Comparison of ENCODE assay signal across 26 mouse cellular contexts in genomic region chr13:88459474-88460173, GRCm38 (mm10).
DNase-seq lines count a peak whose midpoint lies in the region; ATAC-seq and TF ChIP-seq lines count a peak whose summit lies in the region.
"Had no signal": no experiment of that assay in that cellular context is flagged by ENCODE, and none has a peak within 500 bp of the region (broad histone marks: within the 10 kb centered on the region; RNA-seq: fewer than 3 reads in every experiment).

No protein-coding gene starts in this region.

- no peaks in the 10 kb centered on the region for H3K79me2 ChIP-seq in liver, adult 2 months (ENCODE audit: control insufficient read depth, insufficient read depth, low read length)
- no peaks in the 10 kb centered on the region for H3K79me2 ChIP-seq in MEL (ENCODE audit: control insufficient read depth, insufficient read depth, low read length, poor library complexity)

- no peak overlapping the region for H3K4me3 ChIP-seq in liver, adult 2 months (ENCODE audit: insufficient read depth, low read depth, low read length)
- no peak overlapping the region for H3K4me3 ChIP-seq in liver, embryonic 12.5 days
- no peak overlapping the region for H3K4me3 ChIP-seq in MEL (ENCODE audit: control insufficient read depth in 1 of 2, insufficient read depth in 1 of 2, low read depth in 2 of 2, low read length in 2 of 2)
- no peak overlapping the region for H3K4me3 ChIP-seq in midbrain, embryonic 10.5 days
- H3K4me3 ChIP-seq: embryonic facial prominence, embryonic 12.5 days; forebrain, embryonic 13.5 days; heart, adult 2 months; hindbrain, embryonic 13.5 days; limb, embryonic 13.5 days; lung, embryonic 15.5 days; megakaryocyte, embryonic 14.5 days; midbrain, embryonic 15.5 days; myocyte; neural tube, embryonic 13.5 days; stomach, embryonic 15.5 days had no signal

- TF ChIP-seq RAD21 in MEL (IDR thresholded peaks at IDR 0.05; ENCODE audit: low read depth, low read length), result no peak

- no peaks in the 10 kb centered on the region for H3K27me3 ChIP-seq in liver, adult 2 months (ENCODE audit: control insufficient read depth, insufficient read depth, low read length)
- H3K27me3 ChIP-seq in liver, embryonic 12.5 days (replicated peaks), result no peaks in the 10 kb centered on the region
- no peaks in the 10 kb centered on the region for H3K27me3 ChIP-seq in MEL (ENCODE audit: control insufficient read depth in 1 of 2, insufficient read depth in 2 of 2, low read length in 2 of 2)
- no peaks in the 10 kb centered on the region for H3K27me3 ChIP-seq in midbrain, embryonic 10.5 days (ENCODE audit: low read depth, poor library complexity, severe bottlenecking)
- H3K27me3 ChIP-seq: embryonic facial prominence, embryonic 12.5 days; forebrain, embryonic 13.5 days; hindbrain, embryonic 13.5 days; limb, embryonic 13.5 days; lung, embryonic 15.5 days; megakaryocyte, embryonic 14.5 days; midbrain, embryonic 15.5 days; neural tube, embryonic 13.5 days; stomach, embryonic 15.5 days had no signal

- no peak for TF ChIP-seq CTCF in liver, adult 2 months (IDR thresholded peaks at IDR 0.05; ENCODE audit: low read depth, low read length)
- no peak for TF ChIP-seq CTCF in MEL (IDR thresholded peaks at IDR 0.05 in 2 of 3, conservative IDR thresholded peaks at IDR 0.05 in 1 of 3; ENCODE audit: control insufficient read depth in 1 of 3, insufficient read depth in 1 of 3, low read depth in 2 of 3, low read length in 3 of 3, poor library complexity in 1 of 3, severe bottlenecking in 1 of 3)

- no peak for TF ChIP-seq POLR2A in liver, adult 2 months (IDR thresholded peaks at IDR 0.05; ENCODE audit: extremely low read depth, insufficient read depth, low read length)
- no peak for TF ChIP-seq POLR2A in MEL (IDR thresholded peaks at IDR 0.05; ENCODE audit: control insufficient read depth in 1 of 2, insufficient read depth in 1 of 2, low read depth in 1 of 2, low read length in 2 of 2, poor library complexity in 1 of 2)

- H3K27ac ChIP-seq in liver, adult 2 months (replicated peaks; ENCODE audit: insufficient read depth, low read depth, low read length), result no peak overlapping the region
- H3K27ac ChIP-seq in liver, embryonic 12.5 days, result no peak overlapping the region
- no peak overlapping the region for H3K27ac ChIP-seq in MEL (ENCODE audit: control insufficient read depth, low read depth, low read length)
- no peak overlapping the region for H3K27ac ChIP-seq in midbrain, embryonic 10.5 days (replicated peaks)
- H3K27ac ChIP-seq: embryonic facial prominence, embryonic 12.5 days; forebrain, embryonic 13.5 days; heart, adult 2 months; hindbrain, embryonic 13.5 days; limb, embryonic 13.5 days; lung, embryonic 15.5 days; midbrain, embryonic 15.5 days; neural tube, embryonic 13.5 days; stomach, embryonic 15.5 days had no signal

- no peak for TF ChIP-seq EP300 in MEL (IDR thresholded peaks at IDR 0.05; ENCODE audit: low read depth in 1 of 2, low read length in 2 of 2)

- peak; percentile 29 for DNase-seq in liver, adult 2 months (ENCODE audit: extremely low read depth, low read depth, low spot score)
- DNase-seq in MEL (ENCODE audit: low read depth, low spot score), result peak; percentile 3
- no peak for DNase-seq in spleen, postnatal 14 days (ENCODE audit: low spot score in 2 of 2)
- DNase-seq in midbrain, embryonic 10.5 days (ENCODE audit: low spot score), result no peak
- DNase-seq: adrenal gland, postnatal 36 days; cerebellum, adult 11-12 months; cerebellum, postnatal 10 days; heart, adult 2 months; kidney, adult 18-20 months; kidney, postnatal 4 days; right cerebral cortex, postnatal 4 days; thymus, postnatal 25 days had no signal

- no peak for ATAC-seq in liver, embryonic 12.5 days
- ATAC-seq in granulocyte monocyte progenitor cell, adult 5-6 weeks (replicated peaks; ENCODE audit: poor library complexity, severe bottlenecking), result peak; percentile 100
- ATAC-seq in monocyte, adult 5-6 weeks (replicated peaks; ENCODE audit: insufficient number of reproducible peaks, low FRiP score, low TSS enrichment, poor library complexity, severe bottlenecking), result peak; percentile 83
- ATAC-seq: CD4-positive, CD25-positive, alpha-beta regulatory T cell, adult 4 months; forebrain, embryonic 13.5 days; midbrain, embryonic 15.5 days had no signal

- H3K9me3 ChIP-seq in liver, embryonic 12.5 days (replicated peaks), result no peaks in the 10 kb centered on the region
- H3K9me3 ChIP-seq in MEL (replicated peaks; ENCODE audit: insufficient read depth, low read length), result no peaks in the 10 kb centered on the region
- no peaks in the 10 kb centered on the region for H3K9me3 ChIP-seq in midbrain, embryonic 10.5 days (replicated peaks)
- H3K9me3 ChIP-seq: embryonic facial prominence, embryonic 12.5 days; forebrain, embryonic 13.5 days; hindbrain, embryonic 13.5 days; limb, embryonic 13.5 days; lung, embryonic 15.5 days; megakaryocyte, embryonic 14.5 days; midbrain, embryonic 15.5 days; neural tube, embryonic 13.5 days; stomach, embryonic 15.5 days had no signal

- WGBS in liver, adult 2 months, result 66% methylated on average over 2 of the region's 2 CpGs
- WGBS in liver, embryonic 12.5 days (ENCODE audit: insufficient replicate concordance), result 29% methylated on average over 2 of the region's 2 CpGs
- 86% methylated on average over 2 of the region's 2 CpGs for WGBS in midbrain, embryonic 10.5 days

- H3K4me2 ChIP-seq in liver, embryonic 12.5 days, result no peak overlapping the region
- H3K4me2 ChIP-seq: embryonic facial prominence, embryonic 12.5 days; forebrain, embryonic 13.5 days; hindbrain, embryonic 13.5 days; limb, embryonic 13.5 days; lung, embryonic 15.5 days; midbrain, embryonic 15.5 days; neural tube, embryonic 13.5 days; stomach, embryonic 15.5 days had no signal

- no peak overlapping the region for H3K9ac ChIP-seq in liver, adult 2 months (ENCODE audit: low read depth, low read length)
- no peak overlapping the region for H3K9ac ChIP-seq in liver, embryonic 12.5 days
- no peak overlapping the region for H3K9ac ChIP-seq in MEL (ENCODE audit: control insufficient read depth, low read depth, low read length, poor library complexity, severe bottlenecking)
- H3K9ac ChIP-seq: embryonic facial prominence, embryonic 12.5 days; forebrain, embryonic 13.5 days; hindbrain, embryonic 13.5 days; limb, embryonic 13.5 days; lung, embryonic 15.5 days; midbrain, embryonic 15.5 days; neural tube, embryonic 13.5 days; stomach, embryonic 15.5 days had no signal

- H3K4me1 ChIP-seq in liver, adult 2 months (ENCODE audit: control insufficient read depth, insufficient read depth, low read length), result no peaks in the 10 kb centered on the region
- H3K4me1 ChIP-seq in liver, embryonic 12.5 days, result no peaks in the 10 kb centered on the region
- H3K4me1 ChIP-seq in MEL (ENCODE audit: control insufficient read depth in 1 of 2, insufficient read depth in 2 of 2, low read length in 2 of 2), result no peaks in the 10 kb centered on the region
- H3K4me1 ChIP-seq in midbrain, embryonic 10.5 days, result no peaks in the 10 kb centered on the region
- H3K4me1 ChIP-seq: embryonic facial prominence, embryonic 12.5 days; forebrain, embryonic 13.5 days; hindbrain, embryonic 13.5 days; limb, embryonic 13.5 days; lung, embryonic 15.5 days; megakaryocyte, embryonic 14.5 days; midbrain, embryonic 15.5 days; neural tube, embryonic 13.5 days; stomach, embryonic 15.5 days had no signal

- no peaks in the 10 kb centered on the region for H3K36me3 ChIP-seq in liver, adult 2 months (ENCODE audit: control insufficient read depth, insufficient read depth, low read length)
- H3K36me3 ChIP-seq in liver, embryonic 12.5 days, result no peaks in the 10 kb centered on the region
- no peaks in the 10 kb centered on the region for H3K36me3 ChIP-seq in MEL (ENCODE audit: control insufficient read depth in 1 of 2, insufficient read depth in 2 of 2, low read length in 2 of 2)
- H3K36me3 ChIP-seq in midbrain, embryonic 10.5 days, result no peaks in the 10 kb centered on the region
- H3K36me3 ChIP-seq: embryonic facial prominence, embryonic 12.5 days; hindbrain, embryonic 13.5 days; limb, embryonic 13.5 days; lung, embryonic 15.5 days; midbrain, embryonic 15.5 days; neural tube, embryonic 13.5 days; stomach, embryonic 15.5 days had no signal

TF ChIP-seq in MEL, 35 proteins besides CTCF, POLR2A, EP300 and RAD21:
- no peak for TF ChIP-seq GABPA (IDR thresholded peaks at IDR 0.05; ENCODE audit: low read depth, low read length)
- no peak for TF ChIP-seq KAT2A (conservative IDR thresholded peaks at IDR 0.05; ENCODE audit: low read depth, low read length)
- no peak for TF ChIP-seq JUND (IDR thresholded peaks at IDR 0.05; ENCODE audit: low read depth, low read length)
- no peak for TF ChIP-seq E2F4 (IDR thresholded peaks at IDR 0.05; ENCODE audit: borderline replicate concordance, low read depth, low read length)
- no peak for TF ChIP-seq SMC3 (IDR thresholded peaks at IDR 0.05; ENCODE audit: low read depth, low read length)
- no peak for TF ChIP-seq SIN3A (IDR thresholded peaks at IDR 0.05; ENCODE audit: low read length)
- no peak for TF ChIP-seq POLR2AphosphoS2 (IDR thresholded peaks at IDR 0.05; ENCODE audit: low read length)
- no peak for TF ChIP-seq USF2 (IDR thresholded peaks at IDR 0.05; ENCODE audit: borderline replicate concordance in 1 of 2, insufficient read depth in 1 of 2, low read depth in 1 of 2, low read length in 2 of 2)
- TF ChIP-seq TBP (IDR thresholded peaks at IDR 0.05; ENCODE audit: low read depth, low read length), result no peak
- no peak for TF ChIP-seq NELFE (IDR thresholded peaks at IDR 0.05; ENCODE audit: low read depth, low read length)
- no peak for TF ChIP-seq MXI1 (IDR thresholded peaks at IDR 0.05; ENCODE audit: low read depth, low read length)
- TF ChIP-seq ZMIZ1 (IDR thresholded peaks at IDR 0.05; ENCODE audit: low read depth, low read length), result no peak

Comparison
In these comparisons a context has a peak if more than half of its experiments do, and no peak if none do; other contexts are left out.
1. DNase-seq: peak in liver, adult 2 months (single experiment) and MEL (single experiment); none in spleen, postnatal 14 days (0 of 2) and midbrain, embryonic 10.5 days (single experiment).